8 mouse cellular contexts compared by ENCODE assay signal in genomic region chr6:83507168-83507546, GRCm38 (mm10). TPM values are rescaled to one million over a fixed set of nuclear protein-coding genes. Genes with fewer than 3 reads are reported as not detected.
A peak's percentile ranks its signal among the peaks of the same experiment; 100 is the strongest.
DNase-seq lines count a peak whose midpoint lies in the region; ATAC-seq and TF ChIP-seq lines count a peak whose summit lies in the region.

No protein-coding gene starts in this region.

- H3K9me3 ChIP-seq in heart, embryonic 10.5 days = no peaks in the 10 kb centered on the region
- no peaks in the 10 kb centered on the region for H3K9me3 ChIP-seq in forebrain, embryonic 11.5 days (ENCODE audit: control insufficient read depth, low read length)
- H3K9me3 ChIP-seq in liver, embryonic 13.5 days (replicated peaks) = no peaks in the 10 kb centered on the region

- no peak; the same call in 1 of the 2 replicates for ATAC-seq in forebrain, embryonic 11.5 days (replicated peaks; ENCODE audit: low FRiP score)
- ATAC-seq in liver, embryonic 13.5 days (ENCODE audit: low read depth) = peak; percentile 4; the same call in 1 of the 2 replicates

- peak overlapping the region; percentile 82 for H3K4me2 ChIP-seq in forebrain, embryonic 11.5 days (ENCODE audit: low read depth, low read length, severe bottlenecking)
- peak overlapping the region; percentile 91 for H3K4me2 ChIP-seq in liver, embryonic 13.5 days

- peak overlapping the region; percentile 84 for H3K4me3 ChIP-seq in heart, embryonic 10.5 days
- peak overlapping the region; percentile 16 for H3K4me3 ChIP-seq in C2C12 (ENCODE audit: insufficient read depth, poor library complexity, severe bottlenecking)
- H3K4me3 ChIP-seq in forebrain, embryonic 11.5 days (ENCODE audit: low read depth, low read length) = peak overlapping the region; percentile 73
- H3K4me3 ChIP-seq in liver, embryonic 13.5 days (replicated peaks) = peak overlapping the region; percentile 85

- H3ac ChIP-seq in C2C12 (ENCODE audit: control insufficient read depth, insufficient read length, low read depth) = peak overlapping the region; percentile 33

- no peaks in the 10 kb centered on the region for H3K27me3 ChIP-seq in heart, embryonic 10.5 days (ENCODE audit: insufficient read depth, poor library complexity, severe bottlenecking)
- H3K27me3 ChIP-seq in C2C12 (ENCODE audit: control insufficient read depth, insufficient read depth, insufficient read length) = no peaks in the 10 kb centered on the region
- no peaks in the 10 kb centered on the region for H3K27me3 ChIP-seq in forebrain, embryonic 11.5 days (ENCODE audit: control insufficient read depth, insufficient read depth, low read length)
- H3K27me3 ChIP-seq in liver, embryonic 13.5 days = no peaks in the 10 kb centered on the region

- no peak for TF ChIP-seq CTCF in C2C12 (IDR thresholded peaks at IDR 0.05; ENCODE audit: control insufficient read depth, insufficient read depth, insufficient read length)

- H3K79me3 ChIP-seq in C2C12 (ENCODE audit: low read depth) = peaks cover 6% of the 10 kb centered on the region

- H3K4me1 ChIP-seq in heart, embryonic 10.5 days = peaks cover 11% of the 10 kb centered on the region
- H3K4me1 ChIP-seq in forebrain, embryonic 11.5 days (replicated peaks; ENCODE audit: control insufficient read depth, insufficient read depth, low read length) = no peaks in the 10 kb centered on the region; the same call in 1 of the 2 replicates
- H3K4me1 ChIP-seq in liver, embryonic 13.5 days (replicated peaks) = peaks cover 44% of the 10 kb centered on the region

- H3K79me2 ChIP-seq in C2C12 (ENCODE audit: control insufficient read depth, insufficient read depth) = peaks cover 40% of the 10 kb centered on the region

- no peaks in the 10 kb centered on the region for H3K36me3 ChIP-seq in heart, embryonic 10.5 days
- H3K36me3 ChIP-seq in C2C12 (ENCODE audit: control insufficient read depth, insufficient read depth) = no peaks in the 10 kb centered on the region
- no peaks in the 10 kb centered on the region for H3K36me3 ChIP-seq in forebrain, embryonic 11.5 days (ENCODE audit: control insufficient read depth, insufficient read depth, low read length)
- H3K36me3 ChIP-seq in liver, embryonic 13.5 days = no peaks in the 10 kb centered on the region

- no peak for DNase-seq in heart, embryonic 10.5 days (ENCODE audit: low spot score)
- no peak for DNase-seq in heart, adult 9 months (ENCODE audit: low spot score in 2 of 2)
- no peak for DNase-seq in forebrain, embryonic 11.5 days (ENCODE audit: low spot score)
- DNase-seq in liver, embryonic 13.5 days = no peak
- no peak for DNase-seq in frontal cortex, postnatal 25 days (ENCODE audit: low spot score in 2 of 2)
- DNase-seq in right cerebral cortex, postnatal 4 days = no peak
- DNase-seq in gastrocnemius, postnatal 25 days = no peak

- 29% methylated on average over 6 of the region's 6 CpGs for WGBS in heart, embryonic 10.5 days
- 35% methylated on average over 6 of the region's 6 CpGs for WGBS in forebrain, embryonic 11.5 days
- 19% methylated on average over 6 of the region's 6 CpGs for WGBS in liver, embryonic 13.5 days (ENCODE audit: insufficient replicate concordance)

- H3K27ac ChIP-seq in heart, embryonic 10.5 days = peak overlapping the region; percentile 96
- peak overlapping the region; percentile 90 for H3K27ac ChIP-seq in forebrain, embryonic 11.5 days (ENCODE audit: low read depth, low read length)
- peak overlapping the region; percentile 99 for H3K27ac ChIP-seq in liver, embryonic 13.5 days

- H3K9ac ChIP-seq in forebrain, embryonic 11.5 days (ENCODE audit: low read length) = peak overlapping the region; percentile 63
- H3K9ac ChIP-seq in liver, embryonic 13.5 days = peak overlapping the region; percentile 85

TF ChIP-seq in C2C12, 6 proteins besides CTCF, POLR2A, EP300 and RAD21:
- no peak for TF ChIP-seq CEBPB (IDR thresholded peaks at IDR 0.05; ENCODE audit: low read depth)
- TF ChIP-seq MAX (IDR thresholded peaks at IDR 0.05) = no peak
- no peak for TF ChIP-seq USF1 (IDR thresholded peaks at IDR 0.05; ENCODE audit: low read depth)
- no peak for TF ChIP-seq MYOD1 (IDR thresholded peaks at IDR 0.05; ENCODE audit: control insufficient read depth, insufficient read length, low read depth)
- TF ChIP-seq FOSL1 (IDR thresholded peaks at IDR 0.05; ENCODE audit: insufficient read depth, low read length, poor library complexity, severe bottlenecking) = no peak
- no peak for TF ChIP-seq MYOG (IDR thresholded peaks at IDR 0.05; ENCODE audit: control insufficient read depth, extremely low read depth, insufficient read length)

RNA-seq across cellular contexts. Expression of gene Dguok, which starts 0.4 kb away (rescaled TPM):
- 56.5 and 59.1 TPM in 2 replicates for polyA plus RNA-seq in heart, embryonic 10.5 days (2016; fragmentation: Nextera tagmentation; extraction: Ambion mirVana)
- 27.6 TPM for polyA plus RNA-seq in C2C12 (2012; fragmentation: generic; extraction: Trizol)
- polyA plus RNA-seq in forebrain, embryonic 11.5 days (2014; fragmentation: Nextera tagmentation; extraction: Ambion mirVana) = 57.9 and 60.6 TPM in 2 replicates
- 25.3 and 29.1 TPM in 2 replicates for polyA plus RNA-seq in liver, embryonic 13.5 days (2015; fragmentation: Nextera tagmentation; extraction: Ambion mirVana)
- 10 to 100 TPM; 14.3 to 14.5 TPM for total RNA-seq in gastrocnemius, postnatal 25 days (2021)

RNA-seq across cellular contexts. Expression of gene Actg2, which starts 28.9 kb away (rescaled TPM):
- 1.7 and 7.0 TPM in 2 replicates for polyA plus RNA-seq in heart, embryonic 10.5 days (2016; fragmentation: Nextera tagmentation; extraction: Ambion mirVana)
- polyA plus RNA-seq in C2C12 (2012; fragmentation: generic; extraction: Trizol) = 341 TPM
- 2.3 and 3.1 TPM in 2 replicates for polyA plus RNA-seq in forebrain, embryonic 11.5 days (2014; fragmentation: Nextera tagmentation; extraction: Ambion mirVana)
- polyA plus RNA-seq in liver, embryonic 13.5 days (2015; fragmentation: Nextera tagmentation; extraction: Ambion mirVana) = 5.9 and 6.1 TPM in 2 replicates
- total RNA-seq in gastrocnemius, postnatal 25 days (2021) = 1 to 10 TPM in 1 of 2 experiments, under 1 TPM in 1; 0.72 to 5.6 TPM

RNA-seq across cellular contexts. Expression of gene Tet3, which starts 48.3 kb away (rescaled TPM):
- 29.8 and 31.3 TPM in 2 replicates for polyA plus RNA-seq in heart, embryonic 10.5 days (2016; fragmentation: Nextera tagmentation; extraction: Ambion mirVana)
- 6.0 TPM for polyA plus RNA-seq in C2C12 (2012; fragmentation: generic; extraction: Trizol)
- 49.9 and 56.0 TPM in 2 replicates for polyA plus RNA-seq in forebrain, embryonic 11.5 days (2014; fragmentation: Nextera tagmentation; extraction: Ambion mirVana)
- polyA plus RNA-seq in liver, embryonic 13.5 days (2015; fragmentation: Nextera tagmentation; extraction: Ambion mirVana) = 10.4 and 13.3 TPM in 2 replicates
- total RNA-seq in gastrocnemius, postnatal 25 days (2021) = 10 to 100 TPM; 22.2 to 29.7 TPM

Comparison
In these comparisons a context has a peak if more than half of its experiments do, and no peak if none do; other contexts are left out.
1. H3K4me3 ChIP-seq: peak in every context shown above with its lines; median percentile 85 in liver, embryonic 13.5 days; 84 in heart, embryonic 10.5 days; 73 in forebrain, embryonic 11.5 days; 16 in C2C12.
2. RNA of gene Actg2, which starts 28.9 kb away (polyA plus RNA-seq): 341 TPM in C2C12 (single experiment); 1.7 to 7.0 TPM in heart, embryonic 10.5 days, 5.9 to 6.1 TPM in liver, embryonic 13.5 days and 2.3 to 3.1 TPM in forebrain, embryonic 11.5 days; every median in the first group is over 10 times any median in the second.
3. Peak in every context shown above with its lines, with median percentiles within 50 percentile points of each other: H3K27ac ChIP-seq.